Mouse (Mus musculus): Measurements from ENCODE around the gene Als2.

- no peak for TF ChIP-seq POLR2A (IDR thresholded peaks at IDR 0.05; ENCODE audit: insufficient read depth, low read depth, low read length)
- no peak for TF ChIP-seq CTCF (IDR thresholded peaks at IDR 0.05; ENCODE audit: insufficient read depth, low read depth, low read length)
Measured at GRCm38 (mm10) chr1:59163030-59163461, 74.0 kb downstream of the Als2 start, which contains the start of gene Mpp4.

All from olfactory bulb, adult 2 months (tissue).